Mouse (Mus musculus): Measurements from ENCODE around the gene Pcbp3.

DNA sequence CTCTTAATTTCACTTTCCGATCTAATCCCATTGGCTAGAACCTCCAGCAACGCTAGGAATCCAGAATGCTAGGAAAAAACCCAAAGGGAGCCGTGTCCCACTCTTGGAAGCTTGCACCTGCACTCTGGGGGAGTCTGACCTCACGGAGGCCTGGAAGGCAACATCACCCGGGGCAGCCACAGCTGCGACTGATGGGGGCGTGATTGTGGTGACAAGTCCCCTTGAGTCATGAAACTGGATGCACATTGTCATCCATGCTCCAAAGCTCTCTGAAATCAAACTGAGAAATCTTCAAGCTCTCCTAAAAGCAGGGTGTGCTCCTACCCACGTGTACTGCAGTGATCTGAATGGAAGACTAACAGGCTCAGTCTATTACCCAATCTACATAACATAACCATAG, 224.9 kb downstream of the Pcbp3 start:
- TF ChIP-seq CTCF (IDR thresholded peaks at IDR 0.05; ENCODE audit: insufficient read depth, low read length), result no peak
- no peak for TF ChIP-seq POLR2A (IDR thresholded peaks at IDR 0.05; ENCODE audit: borderline replicate concordance, extremely low read depth, low read depth, low read length)

Measured in lung, adult 2 months (tissue).